Comparison of ENCODE assay signal across 25 mouse cellular contexts in the genomic region with DNA sequence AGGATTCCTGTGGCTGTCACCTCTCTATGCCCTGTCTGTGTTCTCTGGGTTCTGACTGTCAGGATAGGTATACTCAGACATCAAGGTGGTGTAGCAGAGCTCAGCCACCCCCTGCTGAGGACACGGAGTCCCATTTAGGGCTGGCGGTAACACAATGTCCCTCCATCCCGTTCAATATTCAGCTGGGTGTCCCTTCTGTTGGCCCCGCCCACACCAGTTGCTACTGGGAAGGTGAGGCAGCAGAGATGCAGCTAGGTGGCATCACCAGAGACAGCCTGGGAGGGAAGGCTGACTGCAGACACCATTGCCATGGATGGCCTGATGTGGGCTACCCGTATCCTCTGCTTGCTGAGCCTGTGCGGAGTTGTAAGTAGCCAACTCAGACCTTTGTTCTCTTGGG. TPM values are rescaled to one million over a fixed set of nuclear protein-coding genes. Genes with fewer than 3 reads are reported as not detected.
"Had no signal": no experiment of that assay in that cellular context is flagged by ENCODE, and none has a peak within 500 bp of the region (broad histone marks: within the 10 kb centered on the region; RNA-seq: fewer than 3 reads in every experiment).

Ghrhr (plus strand) TSS at position 220 of the 400 bp plus-strand sequence.

- H3K36me3 ChIP-seq: liver, embryonic 15.5 days; midbrain, embryonic 10.5 days; midbrain, embryonic 12.5 days; neural tube, embryonic 13.5 days; neural tube, embryonic 15.5 days had no signal

- H3K4me2 ChIP-seq: liver, embryonic 15.5 days; lung, embryonic 14.5 days; midbrain, embryonic 12.5 days; neural tube, embryonic 13.5 days; neural tube, embryonic 15.5 days had no signal

- H3K4me1 ChIP-seq: midbrain, embryonic 10.5 days; midbrain, embryonic 12.5 days; neural tube, embryonic 13.5 days; neural tube, embryonic 15.5 days had no signal

- DNase-seq: lung, adult 18-20 months; lung, embryonic 14.5 days; lung, postnatal 14 days; lung, postnatal 36 days; midbrain, embryonic 14.5 days; retina, postnatal 1 day; right cerebral cortex, adult 18-20 months; right cerebral cortex, postnatal 25 days; right cerebral cortex, postnatal 4 days; spleen, adult 18-20 months; thymus, adult 18-20 months; thymus, postnatal 14 days; thymus, postnatal 36 days had no signal

- H3K27me3 ChIP-seq: liver, embryonic 15.5 days; midbrain, embryonic 12.5 days; neural tube, embryonic 13.5 days; neural tube, embryonic 15.5 days had no signal

- H3K9me3 ChIP-seq: midbrain, embryonic 10.5 days; midbrain, embryonic 12.5 days; neural tube, embryonic 13.5 days; neural tube, embryonic 15.5 days had no signal

- H3K4me3 ChIP-seq: liver, embryonic 15.5 days; midbrain, embryonic 10.5 days; midbrain, embryonic 12.5 days; myocyte; neural tube, embryonic 13.5 days; neural tube, embryonic 15.5 days had no signal

- ATAC-seq: lung, postnatal 0 days; midbrain, embryonic 16.5 days had no signal

- H3K9ac ChIP-seq: liver, embryonic 15.5 days; lung, embryonic 14.5 days; midbrain, embryonic 12.5 days; neural tube, embryonic 13.5 days; neural tube, embryonic 15.5 days had no signal

- H3K27ac ChIP-seq: liver, embryonic 15.5 days; midbrain, embryonic 10.5 days; midbrain, embryonic 12.5 days; neural tube, embryonic 13.5 days; neural tube, embryonic 15.5 days had no signal

RNA-seq across cellular contexts. Expression of gene Ghrhr, which starts in this region (rescaled TPM):
- total RNA-seq: megakaryocyte, adult 5-6 weeks; megakaryocyte-erythroid progenitor cell, adult 5-6 weeks had no signal
- polyA plus RNA-seq: lung, embryonic 14.5 days; midbrain, embryonic 10.5 days; midbrain, embryonic 12.5 days; midbrain, embryonic 14.5 days; midbrain, embryonic 16.5 days; myocyte; neural tube, embryonic 11.5 days; neural tube, embryonic 13.5 days; neural tube, embryonic 15.5 days; stomach, embryonic 14.5 days had no signal
